Mouse (Mus musculus) layer of hippocampus, adult 8-10 months (tissue): ENCODE measurements at regions not wholly inside any gene's neighbourhood (a gene's known extent, or its start where the extent isn't known, plus 50 kb on each side); places are given as distances from the start of the nearest gene placed in this dataset.

Experiments
- DNase-seq, 2 experiments: peaks; one replicate each; pipeline ENCODE4 v3.0.0; 2022; ENCODE audit warnings: low spot score in 2 of 2

GRCm38 (mm10) chr3:134605356-134605771 lies 223.4 kb upstream of the Tacr3 start:
- no peak for DNase-seq

GRCm38 (mm10) chr3:134610244-134610643 lies 218.6 kb upstream of the Tacr3 start:
- DNase-seq = no peak

- DNase-seq = no peak
These were observed 217.1 kb upstream of the Tacr3 start for GRCm38 (mm10) chr3:134611516-134612297.

- DNase-seq = no peak
These were observed 216.6 kb upstream of the Tacr3 start for GRCm38 (mm10) chr3:134612298-134612616.

GRCm38 (mm10) chr3:134629166-134630134 lies 199.4 kb upstream of the Tacr3 start:
- peak in 1 of 2 experiments; percentile 10 for DNase-seq

GRCm38 (mm10) chr3:134630135-134630516 lies 198.7 kb upstream of the Tacr3 start:
- no peak for DNase-seq

GRCm38 (mm10) chr3:134648727-134649445 lies 179.9 kb upstream of the Tacr3 start:
- no peak for DNase-seq

GRCm38 (mm10) chr3:134654051-134654450 lies 174.8 kb upstream of the Tacr3 start:
- peak; percentile 15 to 22 for DNase-seq

- no peak for DNase-seq
These were observed 133.9 kb upstream of the Tacr3 start for GRCm38 (mm10) chr3:134694893-134695292.

- no peak for DNase-seq
These were observed 110.2 kb upstream of the Tacr3 start for GRCm38 (mm10) chr3:134718620-134719019.

GRCm38 (mm10) chr3:134735684-134736083 lies 93.1 kb upstream of the Tacr3 start:
- peak in 1 of 2 experiments; percentile 6 for DNase-seq

- DNase-seq = no peak
These were observed 67.7 kb upstream of the Tacr3 start for GRCm38 (mm10) chr3:134761108-134761507.

GRCm38 (mm10) chr3:134763264-134763936 lies 65.4 kb upstream of the Tacr3 start:
- DNase-seq = no peak
